Mouse (Mus musculus): ENCODE data around the gene Phlpp1.

DNA sequence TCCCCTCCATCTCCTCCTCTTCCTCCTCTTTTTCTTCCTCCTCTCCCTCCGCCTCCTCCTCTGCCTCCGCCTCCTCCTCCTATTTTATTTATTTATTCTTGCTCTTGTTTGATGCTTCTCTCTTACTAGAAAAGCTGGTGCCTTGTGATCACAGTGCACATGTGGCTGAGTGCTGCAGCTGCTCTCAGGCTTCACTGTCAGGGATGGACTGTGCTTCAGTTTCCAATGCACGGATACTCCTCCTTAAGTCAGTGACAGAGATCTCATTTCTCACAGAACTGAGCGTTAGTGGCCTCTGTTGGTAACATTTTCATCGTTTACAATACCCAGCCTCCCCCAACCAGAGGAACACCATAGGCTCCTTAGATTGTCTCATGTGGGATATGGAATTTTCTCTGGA, 215.0 kb downstream of the Phlpp1 start:
- TF ChIP-seq CTCF (IDR thresholded peaks at IDR 0.05; ENCODE audit: borderline replicate concordance, extremely low read depth, insufficient read depth, insufficient read length) = no peak
- no peak for TF ChIP-seq POLR2A (IDR thresholded peaks at IDR 0.05; ENCODE audit: borderline replicate concordance, extremely low read depth, insufficient read depth, insufficient read length, poor library complexity, severe bottlenecking)

Measured in brain, embryonic 14.5 days (tissue).